Mouse (Mus musculus) cerebellum, adult 8-10 months (tissue): Measurements from ENCODE around the gene Pcmt1.
"Not testable (repeated sequence)": the region's sequence is repeated elsewhere in the genome, so short reads cannot be mapped to it uniquely, and the experiment has no call there.

Experiments
- DNase-seq: peaks from one replicate; pipeline ENCODE4 v3.0.0; 2022

Pcmt1 gene

DNA sequence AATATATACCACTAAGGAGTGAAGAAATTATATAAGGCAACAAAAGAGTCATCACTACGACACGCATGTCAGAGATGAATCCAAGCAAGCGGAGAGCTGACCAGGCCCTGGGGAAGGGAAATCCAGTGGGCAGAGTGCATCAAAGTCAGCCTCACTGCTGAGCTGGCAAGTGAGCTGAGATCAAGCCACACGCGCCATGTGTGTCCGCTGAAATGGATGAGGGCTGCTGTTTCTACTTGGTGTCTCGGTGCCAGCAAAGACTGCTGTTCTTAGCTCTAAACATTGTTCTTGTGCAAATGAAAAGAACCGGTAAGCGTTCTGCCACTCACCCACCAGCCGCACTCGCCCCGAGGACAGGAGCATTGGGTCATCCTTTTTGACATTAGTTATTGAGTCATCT lies 40.6 kb downstream of the Pcmt1 start:
- DNase-seq: no peak

DNA sequence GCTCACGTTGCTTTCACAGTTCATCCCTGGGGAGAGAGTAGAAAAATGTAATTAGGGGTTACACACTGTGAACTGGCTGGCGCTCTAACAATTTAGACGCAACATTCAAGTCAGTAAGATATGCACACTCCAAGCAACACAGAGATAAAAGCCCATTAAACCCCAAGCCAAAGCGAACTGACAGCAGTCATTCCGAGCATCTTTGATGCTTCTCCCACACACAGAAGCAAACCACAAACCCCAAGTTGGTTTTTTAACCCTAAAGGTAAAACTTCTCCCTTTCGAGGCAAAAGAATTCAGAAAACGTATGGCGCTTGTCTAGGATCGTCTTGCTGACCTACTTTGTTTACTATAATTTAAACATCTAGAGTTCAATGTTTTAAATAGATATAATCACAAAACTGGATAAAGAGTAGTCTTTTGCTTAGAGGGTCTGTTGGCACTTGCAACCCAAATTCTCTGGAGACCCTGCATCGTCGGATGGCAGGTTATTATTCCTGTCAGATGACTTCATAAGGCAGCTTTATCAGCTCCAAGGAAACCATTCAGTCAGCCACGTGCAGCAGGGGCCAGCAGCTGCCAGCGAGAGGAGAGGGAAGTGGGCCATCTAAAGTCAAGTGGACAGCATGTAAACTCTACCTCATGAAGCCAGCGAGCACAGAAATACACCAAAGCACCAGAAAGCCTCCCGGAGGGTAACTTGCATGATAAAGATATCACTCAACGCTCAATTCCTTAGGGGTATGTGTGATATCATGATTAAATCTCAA lies 49.8 kb downstream of the Pcmt1 start:
- DNase-seq: no peak

GRCm38 (mm10) chr10:7630286-7630685 lies 50.6 kb downstream of the Pcmt1 start:
- no peak for DNase-seq

DNA sequence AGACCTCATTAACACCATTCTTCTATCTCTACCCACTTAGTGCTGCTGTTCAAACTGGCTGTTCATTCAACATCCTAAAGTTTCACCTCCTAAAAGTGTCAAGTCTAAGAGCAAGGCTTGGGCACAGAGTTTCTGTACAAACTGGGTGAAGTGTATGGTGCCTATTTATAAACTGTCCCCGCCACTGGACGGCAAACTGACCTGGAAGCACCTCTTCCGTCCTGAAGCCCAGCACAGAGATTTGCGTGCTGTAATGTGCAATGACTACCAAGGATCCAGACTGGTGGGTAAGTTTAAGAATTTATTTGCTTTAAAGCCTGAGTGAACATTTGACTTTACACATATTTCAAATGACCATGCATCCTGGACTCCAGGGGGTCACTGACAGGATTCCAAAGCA lies 51.8 kb downstream of the Pcmt1 start:
- no peak for DNase-seq

GRCm38 (mm10) chr10:7623861-7624518 lies 56.9 kb downstream of the Pcmt1 start:
- no peak for DNase-seq

DNA sequence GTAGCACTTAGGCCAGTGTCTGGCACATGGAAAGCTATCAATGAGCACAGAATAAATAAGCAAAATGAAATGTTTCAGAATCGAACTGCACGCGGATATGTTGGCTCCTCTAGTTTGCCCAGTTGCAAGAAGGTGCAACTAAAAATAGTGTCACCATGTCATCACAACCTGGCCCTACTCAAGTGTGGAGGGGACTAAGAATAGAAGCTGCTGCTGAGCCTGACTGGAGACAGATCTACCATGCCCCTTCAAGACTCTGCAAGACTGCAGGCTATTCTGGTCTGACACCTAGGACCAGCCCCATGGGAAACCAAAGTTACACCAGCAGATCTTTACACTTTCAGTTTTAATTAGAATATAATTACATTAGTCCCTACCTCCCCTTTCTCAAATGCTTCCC lies 58.6 kb downstream of the Pcmt1 start:
- DNase-seq: peak; percentile 14

DNA sequence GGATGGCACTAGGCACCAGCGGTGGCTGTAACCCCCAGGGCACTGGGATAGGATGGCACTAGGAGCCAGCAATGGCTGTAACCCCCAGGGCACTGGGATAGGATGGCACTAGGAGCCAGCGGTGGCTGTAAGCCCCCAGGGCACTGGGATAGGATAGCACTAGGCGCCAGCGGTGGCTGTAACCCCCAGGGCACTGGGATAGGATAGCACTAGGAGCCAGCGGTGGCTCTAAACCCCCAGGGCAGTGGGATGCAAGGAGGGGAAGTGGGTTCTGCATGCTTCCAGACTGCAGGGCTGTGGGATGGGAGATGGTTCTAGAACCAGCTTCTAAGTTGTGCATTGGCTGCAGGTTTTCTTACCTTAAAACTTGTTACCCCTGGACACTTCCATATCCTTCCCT lies 60.2 kb downstream of the Pcmt1 start:
- DNase-seq: no peak

DNA sequence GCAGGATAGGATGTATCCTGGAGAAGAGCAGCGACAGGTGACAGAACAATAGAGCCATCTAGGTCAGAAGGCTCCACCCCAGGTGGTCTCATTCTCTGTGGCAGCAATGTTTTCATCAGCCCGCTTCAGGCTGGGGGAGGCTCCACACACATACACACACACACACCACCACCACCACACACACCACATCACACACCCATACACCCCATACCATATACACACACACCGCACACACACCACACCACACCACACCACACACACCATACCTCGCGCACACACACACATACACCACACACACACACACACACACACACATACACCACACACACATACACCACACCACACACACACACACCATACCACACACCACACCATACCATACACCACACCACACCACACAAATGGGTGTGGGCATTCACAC lies 61.1 kb downstream of the Pcmt1 start:
- DNase-seq: no peak

- DNase-seq: not testable (repeated sequence)
Observed at GRCm38 (mm10) chr10:7617556-7617955, 63.4 kb downstream of the Pcmt1 start.

DNA sequence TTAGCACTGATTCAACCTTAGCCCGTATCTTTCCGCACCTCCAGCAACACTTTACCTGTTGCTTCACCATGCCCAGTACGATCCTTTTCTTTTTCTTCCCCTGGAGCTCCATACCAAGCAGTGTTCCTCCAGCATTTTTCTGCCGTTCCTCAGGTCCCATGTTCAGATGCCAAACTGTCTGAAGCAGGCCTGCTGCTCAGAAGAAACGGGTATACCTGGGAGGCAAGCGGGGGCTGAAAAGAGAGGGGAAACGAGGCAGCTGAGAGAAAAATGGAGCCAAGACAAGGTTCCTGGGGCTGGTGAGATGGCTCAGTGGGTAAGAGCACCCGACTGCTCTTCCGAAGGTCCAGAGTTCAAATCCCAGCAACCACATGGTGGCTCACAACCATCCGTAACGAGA lies 63.8 kb downstream of the Pcmt1 start:
- not testable (repeated sequence) for DNase-seq

DNA sequence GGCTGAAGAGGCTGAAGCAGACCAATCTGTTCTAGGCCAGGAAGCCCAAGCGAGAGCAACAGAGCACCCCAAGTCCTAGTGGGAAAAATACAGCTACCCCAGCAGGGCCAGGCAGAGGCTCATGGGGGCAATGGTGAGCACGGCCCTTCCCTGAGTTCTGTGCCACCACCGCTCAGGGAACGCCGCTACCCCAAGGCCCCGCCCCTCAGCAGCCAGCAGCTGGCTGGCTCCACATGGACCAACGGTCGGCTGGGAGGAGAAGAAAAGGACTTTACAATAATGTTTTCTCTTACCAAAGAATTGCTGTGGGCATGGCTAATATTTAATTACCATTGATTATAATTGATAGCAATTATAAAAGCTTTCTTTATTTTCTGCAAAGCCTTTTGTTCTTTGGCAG lies 66.1 kb downstream of the Pcmt1 start:
- no peak for DNase-seq

DNA sequence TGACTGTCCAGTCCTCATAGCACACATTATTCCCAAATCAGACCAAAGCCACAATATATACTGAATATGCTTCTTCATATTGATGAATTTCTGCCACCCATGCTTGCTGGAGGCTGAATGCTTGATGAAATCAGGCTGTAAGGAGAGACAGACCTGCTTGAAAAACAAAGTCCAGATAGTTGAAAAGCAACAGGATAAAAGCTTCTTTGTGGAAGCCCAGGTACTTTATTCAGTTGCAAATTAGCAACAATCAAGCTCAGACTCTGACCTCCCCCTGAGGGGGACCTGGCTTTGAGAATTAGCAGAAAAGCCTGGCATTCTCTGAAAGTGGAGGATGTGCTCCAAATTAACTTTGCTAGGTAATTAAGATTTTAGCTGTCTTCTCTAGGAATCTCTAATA lies 68.7 kb downstream of the Pcmt1 start:
- not testable (repeated sequence) for DNase-seq

DNA sequence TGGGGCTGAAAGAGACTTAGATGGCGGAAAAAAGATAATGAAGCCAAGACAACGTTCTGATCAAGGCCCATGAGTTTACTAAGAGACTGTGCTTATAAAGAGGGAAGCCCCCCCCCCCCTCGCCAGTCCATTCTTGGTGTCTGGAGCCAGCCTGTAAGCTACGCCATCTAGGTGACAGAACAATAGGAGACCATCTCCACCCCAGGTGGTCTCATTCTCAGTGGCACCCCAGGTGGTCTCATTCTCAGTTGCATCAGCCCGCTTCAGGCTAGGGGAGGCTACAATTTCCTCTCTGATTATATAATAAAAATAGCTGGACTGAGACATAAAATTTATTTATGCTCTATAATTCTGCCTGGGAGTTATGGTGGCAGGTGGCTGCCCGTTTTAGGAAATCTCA lies 69.3 kb downstream of the Pcmt1 start:
- no peak for DNase-seq

GRCm38 (mm10) chr10:7608611-7609010 lies 72.3 kb downstream of the Pcmt1 start:
- no peak for DNase-seq

DNA sequence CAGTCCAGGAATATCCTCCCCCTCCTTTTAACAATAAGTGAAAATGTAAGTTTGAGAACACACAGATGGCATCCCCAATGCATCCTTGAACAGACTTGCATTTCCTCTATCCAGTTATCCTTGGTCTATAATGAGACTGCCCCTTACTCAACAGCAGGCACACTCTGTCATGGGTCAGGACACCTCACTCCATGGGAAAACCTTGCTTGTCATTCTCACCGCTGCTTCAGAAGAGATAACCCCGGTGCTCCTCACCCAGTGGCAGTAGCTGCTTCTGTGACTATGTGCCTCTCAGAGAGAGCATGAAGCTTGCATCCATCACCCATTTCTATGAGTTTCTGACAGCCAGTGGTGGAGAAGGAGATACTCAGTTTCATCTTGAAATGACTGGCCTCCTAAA lies 74.5 kb downstream of the Pcmt1 start:
- DNase-seq: no peak

GRCm38 (mm10) chr10:7605168-7605567 lies 75.8 kb downstream of the Pcmt1 start:
- DNase-seq: no peak

DNA sequence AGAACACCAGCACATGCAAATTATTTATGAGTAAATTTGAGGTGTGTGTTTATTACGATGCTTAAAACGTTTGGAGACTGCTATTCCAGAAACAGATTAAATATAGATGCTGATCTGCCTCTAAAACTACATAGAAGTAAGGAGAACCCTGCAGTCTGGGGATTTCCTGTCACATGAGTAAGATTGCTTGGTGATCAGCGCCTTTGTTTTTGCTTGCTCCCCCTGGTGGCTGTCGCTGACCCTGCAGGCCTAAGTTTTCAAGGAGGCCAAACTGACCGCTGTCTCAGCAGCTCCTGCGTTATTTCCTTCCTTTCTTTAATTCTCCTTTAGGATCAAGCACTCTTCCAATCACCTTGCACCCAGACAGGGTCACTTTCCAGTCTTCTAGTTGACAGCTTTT lies 80.3 kb downstream of the Pcmt1 start:
- DNase-seq: peak; percentile 75

DNA sequence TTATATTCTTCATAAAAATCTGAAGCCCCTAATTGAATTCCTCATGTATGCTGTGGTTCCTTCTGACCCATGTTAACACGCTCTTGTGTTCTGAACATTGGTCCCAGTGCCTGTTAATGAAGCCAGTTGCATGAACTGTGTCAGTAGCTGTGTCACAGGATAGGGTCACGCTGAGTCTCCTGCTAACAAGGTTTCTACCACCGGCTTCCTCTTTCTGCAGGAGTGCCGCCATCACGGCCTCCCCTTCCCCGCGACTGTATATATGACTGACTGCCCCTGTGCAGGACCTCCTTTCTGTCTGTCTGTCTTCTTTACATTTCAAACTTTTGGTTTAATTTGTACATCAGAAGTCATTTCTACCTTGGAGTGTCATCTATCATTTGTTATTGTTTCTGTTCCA lies 82.8 kb downstream of the Pcmt1 start:
- DNase-seq: no peak

DNA sequence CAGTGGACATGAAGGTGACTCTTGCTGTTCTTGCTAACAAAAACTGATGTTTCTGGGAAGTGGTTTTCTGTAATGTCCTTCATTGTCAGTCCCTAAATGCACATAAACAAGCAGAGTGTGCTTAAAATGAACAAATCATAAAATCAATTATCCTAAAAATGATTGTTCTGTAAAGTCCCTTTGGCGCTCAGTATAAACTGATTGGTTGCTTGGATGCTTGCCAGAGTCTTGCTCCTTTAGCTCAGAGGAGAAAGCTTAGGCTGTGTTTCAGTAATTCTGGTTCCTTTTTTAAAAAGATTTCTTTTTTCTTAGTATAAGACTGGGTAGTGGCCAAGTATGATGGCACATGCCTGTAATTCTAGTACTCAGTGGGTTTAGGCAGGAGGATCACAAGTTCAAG lies 84.7 kb downstream of the Pcmt1 start:
- no peak for DNase-seq

DNA sequence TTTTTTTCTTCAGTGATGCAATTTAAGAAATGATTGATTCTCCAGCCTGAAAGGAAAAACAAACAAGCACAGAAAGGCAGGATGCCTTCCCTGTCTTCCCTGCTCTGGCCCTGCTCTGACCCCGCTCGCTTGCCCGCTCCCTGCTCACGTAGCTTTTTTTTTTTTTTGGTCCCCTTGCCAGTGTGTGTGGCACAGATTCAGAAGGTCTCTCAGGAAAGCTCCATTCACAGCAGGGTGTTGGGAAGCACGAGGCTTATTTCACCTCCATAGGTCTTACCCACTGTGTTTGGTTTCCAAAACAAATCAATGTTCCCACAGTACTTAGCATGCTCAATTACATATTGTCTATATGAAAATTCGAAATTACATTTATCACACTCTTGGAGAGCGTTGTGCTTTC lies 86.1 kb downstream of the Pcmt1 start:
- DNase-seq: no peak

DNA sequence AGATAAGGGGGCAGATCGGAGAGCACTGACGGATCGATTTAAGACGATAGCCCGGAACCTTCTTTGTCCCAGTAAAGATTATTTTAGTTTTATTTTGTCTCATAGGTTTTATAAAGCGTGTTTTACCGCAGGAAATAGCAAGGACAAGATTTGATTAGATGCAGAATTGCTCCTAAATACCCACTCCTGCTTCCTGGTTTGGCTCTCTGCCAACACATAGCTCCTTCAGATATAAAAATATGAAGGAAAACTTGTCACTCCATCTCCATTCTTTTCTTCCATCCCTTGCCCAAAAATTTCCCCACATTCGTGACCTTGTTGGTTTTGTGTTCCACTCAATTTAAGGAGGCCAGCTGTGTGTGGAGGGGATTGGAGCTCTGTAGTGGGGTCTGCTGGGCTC lies 90.1 kb downstream of the Pcmt1 start:
- DNase-seq: no peak

GRCm38 (mm10) chr10:7590234-7590689 lies 90.7 kb downstream of the Pcmt1 start:
- no peak for DNase-seq

- DNase-seq: peak; percentile 87
Observed at GRCm38 (mm10) chr10:7589592-7590233, 91.2 kb downstream of the Pcmt1 start, which contains the start of gene Lrp11. Gene Lrp11 (plus strand): TSS chr10:7589800.

DNA sequence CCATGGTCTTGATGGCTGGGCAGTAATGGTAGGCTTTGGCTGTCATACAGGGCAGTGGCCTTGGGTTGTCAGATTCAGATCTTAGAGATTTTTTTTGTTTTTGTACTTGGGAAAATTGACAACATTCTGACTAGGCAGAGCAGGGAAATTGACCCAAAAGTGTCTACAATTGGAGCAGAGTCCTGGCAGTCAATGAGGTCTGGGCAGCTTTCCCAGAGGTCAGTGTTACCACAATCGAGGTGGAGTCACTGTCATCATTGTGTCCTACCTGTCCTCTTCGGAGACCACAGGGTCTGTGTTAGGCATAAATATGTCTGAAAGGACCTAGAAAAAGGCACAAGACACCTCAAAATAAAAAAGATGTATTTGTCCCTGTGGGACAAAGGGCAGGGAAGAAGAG lies 94.2 kb downstream of the Pcmt1 start:
- no peak for DNase-seq
